Mouse (Mus musculus): ENCODE measurements around the gene Foxp1. TPM values are rescaled to one million over a fixed set of nuclear protein-coding genes. Genes with fewer than 3 reads are reported as not detected.
A peak's percentile ranks its signal among the peaks of the same experiment; 100 is the strongest.

The Foxp1 gene
- polyA plus RNA-seq, 1 experiment from 2014 or later, result 121 TPM

DNA sequence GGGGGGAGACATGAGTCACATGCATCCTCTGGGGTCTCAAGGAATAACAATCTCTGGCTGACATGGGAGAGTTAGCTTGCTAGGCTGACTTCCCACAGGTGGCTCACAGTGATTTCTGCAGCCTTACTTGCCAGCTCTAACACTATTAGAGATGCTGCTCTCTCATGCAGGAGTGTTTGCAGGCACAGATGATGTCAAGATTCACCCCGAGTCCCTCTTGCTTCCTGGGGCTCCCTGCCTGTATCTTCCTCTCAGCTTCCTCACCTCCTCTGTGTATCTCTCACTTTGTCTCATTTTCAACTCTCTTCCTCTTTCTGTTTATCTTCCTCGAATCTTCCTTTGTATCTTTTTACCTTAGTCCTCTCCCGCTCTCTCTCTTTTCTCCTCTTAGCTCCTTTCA is 334.6 kb downstream of the Foxp1 start:
- no peak for ATAC-seq
- DNase-seq (ENCODE audit: low spot score), result no peak
- H3K4me3 ChIP-seq (ENCODE audit: low read depth, low read length), result no peak overlapping the region
- no peak overlapping the region for H3K27ac ChIP-seq (ENCODE audit: low read length)
- 64% methylated on average over 3 of the region's 3 CpGs for WGBS
- no peak for TF ChIP-seq CTCF (IDR thresholded peaks at IDR 0.05)
- TF ChIP-seq EP300 (IDR thresholded peaks at IDR 0.05), result no peak
- no peak overlapping the region for H3K9ac ChIP-seq (replicated peaks; ENCODE audit: low read depth)
- H3K9me3 ChIP-seq (ENCODE audit: low read length), result no peaks in the 10 kb centered on the region
- no peak overlapping the region for H3K4me2 ChIP-seq (replicated peaks; ENCODE audit: low read depth, low read length)
- no peaks in the 10 kb centered on the region for H3K27me3 ChIP-seq (replicated peaks; ENCODE audit: insufficient read depth, low read length)
- no peaks in the 10 kb centered on the region for H3K36me3 ChIP-seq (ENCODE audit: insufficient read depth, low read length)
- H3K4me1 ChIP-seq (ENCODE audit: insufficient read depth, low read depth, low read length), result peaks cover 3% of the 10 kb centered on the region; the same call in 1 of the 2 replicates

- H3K9me3 ChIP-seq (ENCODE audit: low read length), result no peaks in the 10 kb centered on the region
- H3K27ac ChIP-seq (ENCODE audit: low read length), result no peak overlapping the region
- no peak overlapping the region for H3K4me2 ChIP-seq (replicated peaks; ENCODE audit: low read depth, low read length)
- H3K36me3 ChIP-seq (ENCODE audit: insufficient read depth, low read length), result no peaks in the 10 kb centered on the region
- H3K27me3 ChIP-seq (replicated peaks; ENCODE audit: insufficient read depth, low read length), result no peaks in the 10 kb centered on the region
- TF ChIP-seq CTCF (IDR thresholded peaks at IDR 0.05) (no peak), EP300 (IDR thresholded peaks at IDR 0.05) (no peak)
- ATAC-seq (no peak), DNase-seq (ENCODE audit: low spot score) (no peak)
- H3K4me3 ChIP-seq (ENCODE audit: low read depth, low read length), result no peak overlapping the region
- 56% methylated on average over 2 of the region's 2 CpGs for WGBS
- no peak overlapping the region for H3K9ac ChIP-seq (replicated peaks; ENCODE audit: low read depth)
- H3K4me1 ChIP-seq (ENCODE audit: insufficient read depth, low read depth, low read length), result peaks cover 3% of the 10 kb centered on the region; the same call in 1 of the 2 replicates
Observed at GRCm38 (mm10) chr6:99187415-99187814, 335.1 kb downstream of the Foxp1 start.

DNA sequence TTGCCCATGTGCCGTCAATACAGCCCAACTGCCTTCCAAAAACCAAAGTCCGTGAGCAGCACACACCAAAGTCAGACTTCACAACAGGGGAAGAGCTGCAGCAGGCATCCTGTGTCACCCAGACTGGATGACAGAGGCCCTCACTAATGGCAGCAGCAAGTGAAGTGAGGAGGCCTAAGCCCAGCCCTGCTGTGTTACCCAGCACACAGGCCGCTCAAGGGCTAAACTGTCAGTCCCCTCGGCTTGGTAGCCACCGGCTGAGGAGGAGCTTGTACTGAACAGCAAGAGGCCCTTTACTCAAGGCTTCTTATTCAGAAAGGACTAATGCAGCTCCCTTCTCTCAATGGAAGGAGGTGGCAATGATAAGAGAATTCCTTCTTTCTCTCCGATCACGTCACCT is 336.0 kb downstream of the Foxp1 start:
- WGBS, result 60% methylated on average over 7 of the region's 7 CpGs
- no peaks in the 10 kb centered on the region for H3K27me3 ChIP-seq (replicated peaks; ENCODE audit: insufficient read depth, low read length)
- TF ChIP-seq CTCF (IDR thresholded peaks at IDR 0.05) (no peak), EP300 (IDR thresholded peaks at IDR 0.05) (no peak)
- no peak overlapping the region for H3K4me2 ChIP-seq (replicated peaks; ENCODE audit: low read depth, low read length)
- no peak overlapping the region for H3K9ac ChIP-seq (replicated peaks; ENCODE audit: low read depth)
- ATAC-seq (no peak), DNase-seq (ENCODE audit: low spot score) (no peak)
- H3K36me3 ChIP-seq (ENCODE audit: insufficient read depth, low read length), result no peaks in the 10 kb centered on the region
- H3K9me3 ChIP-seq (ENCODE audit: low read length), result no peaks in the 10 kb centered on the region
- no peaks in the 10 kb centered on the region for H3K4me1 ChIP-seq (ENCODE audit: insufficient read depth, low read depth, low read length)
- H3K27ac ChIP-seq (ENCODE audit: low read length), result no peak overlapping the region
- no peak overlapping the region for H3K4me3 ChIP-seq (ENCODE audit: low read depth, low read length)

- no peak overlapping the region for H3K27ac ChIP-seq (ENCODE audit: low read length)
- H3K36me3 ChIP-seq (ENCODE audit: insufficient read depth, low read length), result no peaks in the 10 kb centered on the region
- no peaks in the 10 kb centered on the region for H3K27me3 ChIP-seq (replicated peaks; ENCODE audit: insufficient read depth, low read length)
- WGBS, result 73% methylated on average over 2 of the region's 2 CpGs
- TF ChIP-seq CTCF (IDR thresholded peaks at IDR 0.05) (no peak), EP300 (IDR thresholded peaks at IDR 0.05) (no peak)
- no peak overlapping the region for H3K4me3 ChIP-seq (ENCODE audit: low read depth, low read length)
- ATAC-seq, result no peak
- no peaks in the 10 kb centered on the region for H3K9me3 ChIP-seq (ENCODE audit: low read length)
- no peak overlapping the region for H3K9ac ChIP-seq (replicated peaks; ENCODE audit: low read depth)
- H3K4me2 ChIP-seq (replicated peaks; ENCODE audit: low read depth, low read length), result no peak overlapping the region
- no peaks in the 10 kb centered on the region for H3K4me1 ChIP-seq (ENCODE audit: insufficient read depth, low read depth, low read length)
- no peak for DNase-seq (ENCODE audit: low spot score)
Observed at GRCm38 (mm10) chr6:99185797-99186196, 336.7 kb downstream of the Foxp1 start.

DNA sequence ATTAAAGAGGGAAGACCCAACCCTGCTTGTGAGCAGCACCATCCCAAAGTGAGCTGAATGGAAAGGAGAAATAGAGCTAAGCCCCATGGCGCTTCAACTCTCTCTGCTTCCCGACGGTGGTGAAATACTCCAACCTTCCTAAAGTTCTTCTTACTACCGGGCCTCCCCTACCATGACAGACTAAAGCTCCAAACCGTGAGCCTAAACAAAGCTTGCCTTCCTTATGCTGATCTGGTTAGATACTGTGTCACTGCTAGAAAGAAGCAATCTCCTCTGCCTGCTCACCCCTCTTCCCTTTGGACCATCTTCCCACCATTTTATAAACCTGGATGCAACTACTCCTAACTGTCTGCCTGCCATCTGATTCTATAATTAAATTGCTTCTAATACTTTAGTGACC is 338.5 kb downstream of the Foxp1 start:
- Histone ChIP-seq H3K9me3 (ENCODE audit: low read length) (no peaks in the 10 kb centered on the region), H3K9ac (replicated peaks; ENCODE audit: low read depth) (no peak overlapping the region), H3K4me3 (ENCODE audit: low read depth, low read length) (no peak overlapping the region), H3K4me2 (replicated peaks; ENCODE audit: low read depth, low read length) (no peak overlapping the region), H3K4me1 (ENCODE audit: insufficient read depth, low read depth, low read length) (no peaks in the 10 kb centered on the region), H3K36me3 (ENCODE audit: insufficient read depth, low read length) (no peaks in the 10 kb centered on the region), H3K27me3 (replicated peaks; ENCODE audit: insufficient read depth, low read length) (no peaks in the 10 kb centered on the region), H3K27ac (ENCODE audit: low read length) (no peak overlapping the region)
- TF ChIP-seq EP300 (IDR thresholded peaks at IDR 0.05) (no peak), CTCF (IDR thresholded peaks at IDR 0.05) (no peak)
- no peak for ATAC-seq
- WGBS, result 92% methylated on average over 5 of the region's 5 CpGs
- DNase-seq (ENCODE audit: low spot score), result no peak

DNA sequence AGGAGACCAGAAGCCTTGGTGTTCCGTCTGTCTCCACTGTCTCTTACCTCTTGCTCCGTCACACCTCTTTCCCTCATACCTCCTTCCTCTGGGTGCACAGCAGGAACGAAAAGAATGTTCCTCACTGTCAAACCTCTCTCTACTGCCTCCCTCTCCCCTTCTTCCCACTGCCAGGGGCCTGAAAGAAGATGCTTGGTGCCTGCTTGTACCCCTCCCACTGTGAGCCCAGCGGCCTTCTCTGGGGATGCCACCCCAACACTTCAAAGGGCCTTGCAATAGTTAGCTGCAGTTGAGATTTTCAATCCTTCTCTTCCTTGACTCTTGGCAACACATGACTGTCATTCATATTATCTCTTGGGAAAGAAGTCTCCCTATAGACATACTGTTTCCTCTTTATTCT is 339.7 kb downstream of the Foxp1 start:
- H3K9ac ChIP-seq (replicated peaks; ENCODE audit: low read depth), result no peak overlapping the region
- TF ChIP-seq CTCF (IDR thresholded peaks at IDR 0.05), result no peak
- no peak for TF ChIP-seq EP300 (IDR thresholded peaks at IDR 0.05)
- H3K4me2 ChIP-seq (replicated peaks; ENCODE audit: low read depth, low read length), result no peak overlapping the region
- H3K27me3 ChIP-seq (replicated peaks; ENCODE audit: insufficient read depth, low read length), result no peaks in the 10 kb centered on the region
- DNase-seq (ENCODE audit: low spot score) (no peak), ATAC-seq (no peak)
- no peaks in the 10 kb centered on the region for H3K4me1 ChIP-seq (ENCODE audit: insufficient read depth, low read depth, low read length)
- no peaks in the 10 kb centered on the region for H3K36me3 ChIP-seq (ENCODE audit: insufficient read depth, low read length)
- WGBS, result 80% methylated on average over 4 of the region's 4 CpGs
- no peaks in the 10 kb centered on the region for H3K9me3 ChIP-seq (ENCODE audit: low read length)
- no peak overlapping the region for H3K4me3 ChIP-seq (ENCODE audit: low read depth, low read length)
- no peak overlapping the region for H3K27ac ChIP-seq (ENCODE audit: low read length)

DNA sequence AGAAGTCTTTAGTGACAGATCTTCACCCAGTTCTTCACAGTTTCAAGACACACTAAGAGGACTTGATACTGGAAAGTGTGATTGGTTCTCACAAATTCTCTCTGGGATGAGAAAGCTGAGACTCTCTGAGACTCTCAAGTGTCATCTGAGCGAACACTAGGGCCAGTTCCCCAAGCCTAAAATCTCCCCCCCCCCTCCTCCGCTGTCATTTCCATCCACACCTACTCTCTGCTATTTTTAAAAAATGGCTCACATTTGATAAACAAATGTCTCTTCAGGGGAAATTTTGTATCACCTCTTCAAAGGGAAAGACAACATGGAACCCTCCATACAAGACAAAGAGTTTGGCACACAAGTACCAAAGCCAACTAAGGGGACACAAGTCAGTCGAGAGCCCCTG is 346.3 kb downstream of the Foxp1 start:
- 74% methylated on average over 3 of the region's 3 CpGs for WGBS
- H3K27me3 ChIP-seq (replicated peaks; ENCODE audit: insufficient read depth, low read length), result no peaks in the 10 kb centered on the region
- no peak overlapping the region for H3K4me3 ChIP-seq (ENCODE audit: low read depth, low read length)
- DNase-seq (ENCODE audit: low spot score) (no peak), ATAC-seq (no peak)
- no peaks in the 10 kb centered on the region for H3K36me3 ChIP-seq (ENCODE audit: insufficient read depth, low read length)
- H3K4me2 ChIP-seq (replicated peaks; ENCODE audit: low read depth, low read length), result no peak overlapping the region
- H3K9me3 ChIP-seq (ENCODE audit: low read length), result no peaks in the 10 kb centered on the region
- H3K4me1 ChIP-seq (ENCODE audit: insufficient read depth, low read depth, low read length), result peaks cover 18% of the 10 kb centered on the region; the same call in 1 of the 2 replicates
- TF ChIP-seq CTCF (IDR thresholded peaks at IDR 0.05) (no peak), EP300 (IDR thresholded peaks at IDR 0.05) (no peak)
- peak overlapping the region; percentile 82 for H3K27ac ChIP-seq (ENCODE audit: low read length)
- no peak overlapping the region for H3K9ac ChIP-seq (replicated peaks; ENCODE audit: low read depth)
